Mouse (Mus musculus): ENCODE measurements around the gene Pkib. TPM values are rescaled to one million over a fixed set of nuclear protein-coding genes. Genes with fewer than 3 reads are reported as not detected.

The Pkib gene
- polyA plus RNA-seq, 1 experiment from 2014 or later = 3.6 TPM

DNA sequence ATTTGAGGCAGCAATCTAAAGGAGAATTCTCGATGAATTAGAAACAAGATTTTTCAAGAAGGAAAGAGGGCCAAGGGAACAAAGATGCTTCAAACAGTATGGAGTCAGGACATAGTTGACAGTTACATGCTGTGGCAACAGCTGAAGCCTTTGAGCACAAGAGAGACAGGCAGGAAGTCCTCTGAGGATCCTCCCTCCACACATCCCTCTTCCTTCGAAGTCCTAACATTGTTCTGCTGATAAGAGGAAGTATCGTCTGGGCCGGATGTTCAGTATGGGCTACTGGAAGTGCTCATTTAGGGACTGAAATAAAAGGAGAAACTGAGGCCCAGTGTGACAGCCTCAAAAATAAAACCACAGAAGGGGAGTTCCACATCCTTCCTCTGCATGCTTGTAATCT, 5.2 kb downstream of the Pkib start:
- H3K27ac ChIP-seq (replicated peaks; ENCODE audit: low read depth, low read length) = no peak overlapping the region
- H3K36me3 ChIP-seq (ENCODE audit: control insufficient read depth, insufficient read depth, low read length) = no peaks in the 10 kb centered on the region
- no peaks in the 10 kb centered on the region for H3K9me3 ChIP-seq (ENCODE audit: control insufficient read depth, low read length)
- no peak overlapping the region for H3K9ac ChIP-seq (replicated peaks; ENCODE audit: low read length)
- 83% methylated on average over 4 of the region's 4 CpGs for WGBS
- no peak for DNase-seq
- peaks cover 7% of the 10 kb centered on the region for H3K4me1 ChIP-seq (ENCODE audit: control insufficient read depth, insufficient read depth, low read length)
- H3K27me3 ChIP-seq (ENCODE audit: control insufficient read depth, insufficient read depth, low read length) = no peaks in the 10 kb centered on the region
- no peak overlapping the region for H3K4me3 ChIP-seq (replicated peaks; ENCODE audit: low read depth, low read length)
- no peak overlapping the region for H3K4me2 ChIP-seq (ENCODE audit: low read length)
- no peak for ATAC-seq (ENCODE audit: low FRiP score, low TSS enrichment)

DNA sequence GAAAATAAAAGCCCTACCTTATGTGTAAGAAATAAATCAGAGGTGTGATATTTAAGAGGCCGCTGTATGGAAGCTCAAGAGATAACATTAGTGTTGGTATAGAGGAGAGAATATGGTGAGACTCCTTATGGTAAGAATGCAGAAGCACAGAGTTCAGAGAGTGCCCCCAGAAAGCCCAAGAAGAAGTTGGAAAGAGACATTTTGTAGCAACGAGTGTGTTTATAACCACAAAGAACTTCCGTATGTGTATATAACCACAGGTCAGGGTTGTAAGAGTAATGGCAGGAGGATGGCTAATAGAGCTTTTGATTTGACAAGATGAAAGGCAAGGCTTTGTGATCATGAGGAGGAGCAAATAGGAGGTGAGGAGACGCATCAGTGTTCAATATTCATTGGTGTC, 6.5 kb downstream of the Pkib start:
- no peak overlapping the region for H3K4me3 ChIP-seq (replicated peaks; ENCODE audit: low read depth, low read length)
- H3K27ac ChIP-seq (replicated peaks; ENCODE audit: low read depth, low read length) = no peak overlapping the region
- DNase-seq (no peak), ATAC-seq (ENCODE audit: low FRiP score, low TSS enrichment) (no peak)
- H3K4me2 ChIP-seq (ENCODE audit: low read length) = no peak overlapping the region
- no peak overlapping the region for H3K9ac ChIP-seq (replicated peaks; ENCODE audit: low read length)
- no peaks in the 10 kb centered on the region for H3K27me3 ChIP-seq (ENCODE audit: control insufficient read depth, insufficient read depth, low read length)
- no peaks in the 10 kb centered on the region for H3K4me1 ChIP-seq (ENCODE audit: control insufficient read depth, insufficient read depth, low read length)
- no peaks in the 10 kb centered on the region for H3K36me3 ChIP-seq (ENCODE audit: control insufficient read depth, insufficient read depth, low read length)
- 85% methylated on average over 4 of the region's 4 CpGs for WGBS
- no peaks in the 10 kb centered on the region for H3K9me3 ChIP-seq (ENCODE audit: control insufficient read depth, low read length)

DNA sequence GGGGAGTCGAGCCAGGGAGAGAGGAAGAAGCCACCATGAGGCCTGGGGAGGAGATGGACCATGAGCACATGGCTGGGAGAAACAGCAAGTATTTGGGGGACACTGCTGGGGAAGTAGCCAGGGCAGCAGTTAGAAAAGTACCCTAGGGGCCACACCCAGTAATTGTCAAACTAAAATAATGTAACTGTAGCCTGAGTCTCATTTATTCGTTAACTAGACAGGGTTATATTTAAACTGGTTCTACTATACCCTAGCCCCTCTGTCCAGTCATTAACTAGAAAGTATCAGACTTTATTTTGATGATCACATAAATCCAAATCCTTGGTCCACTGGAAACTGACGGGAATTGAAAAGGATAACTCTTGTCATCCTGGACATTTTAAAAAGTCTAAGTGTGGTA, 7.8 kb downstream of the Pkib start:
- no peaks in the 10 kb centered on the region for H3K36me3 ChIP-seq (ENCODE audit: control insufficient read depth, insufficient read depth, low read length)
- WGBS = 77% methylated on average over 3 of the region's 3 CpGs
- DNase-seq (no peak), ATAC-seq (ENCODE audit: low FRiP score, low TSS enrichment) (no peak)
- no peak overlapping the region for H3K27ac ChIP-seq (replicated peaks; ENCODE audit: low read depth, low read length)
- H3K9ac ChIP-seq (replicated peaks; ENCODE audit: low read length) = no peak overlapping the region
- H3K9me3 ChIP-seq (ENCODE audit: control insufficient read depth, low read length) = no peaks in the 10 kb centered on the region
- H3K27me3 ChIP-seq (ENCODE audit: control insufficient read depth, insufficient read depth, low read length) = no peaks in the 10 kb centered on the region
- no peaks in the 10 kb centered on the region for H3K4me1 ChIP-seq (ENCODE audit: control insufficient read depth, insufficient read depth, low read length)
- no peak overlapping the region for H3K4me3 ChIP-seq (replicated peaks; ENCODE audit: low read depth, low read length)
- H3K4me2 ChIP-seq (ENCODE audit: low read length) = no peak overlapping the region

DNA sequence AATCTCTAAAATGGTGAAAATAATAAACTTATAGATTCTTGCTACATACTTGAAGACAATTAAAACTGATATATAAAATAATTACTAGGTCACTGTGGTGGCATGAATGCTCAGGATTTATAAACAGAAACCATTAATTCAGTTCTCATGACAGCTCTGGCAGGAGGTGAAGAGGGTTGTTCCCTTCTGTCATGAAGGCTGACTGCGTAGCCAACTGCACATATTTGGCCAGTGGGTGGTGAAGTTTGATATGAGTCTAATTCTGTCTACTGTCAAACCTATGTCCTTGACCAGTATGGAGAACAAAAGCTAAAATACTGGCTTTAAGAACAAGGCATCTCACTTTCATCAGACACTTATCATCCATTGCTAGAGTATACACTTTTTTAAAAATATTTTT, 21.5 kb downstream of the Pkib start:
- H3K36me3 ChIP-seq (ENCODE audit: control insufficient read depth, insufficient read depth, low read length) = no peaks in the 10 kb centered on the region
- WGBS = 87% methylated on average over 1 of the region's 1 CpGs
- H3K27ac ChIP-seq (replicated peaks; ENCODE audit: low read depth, low read length) = no peak overlapping the region
- H3K4me1 ChIP-seq (ENCODE audit: control insufficient read depth, insufficient read depth, low read length) = no peaks in the 10 kb centered on the region
- no peaks in the 10 kb centered on the region for H3K9me3 ChIP-seq (ENCODE audit: control insufficient read depth, low read length)
- DNase-seq (no peak), ATAC-seq (ENCODE audit: low FRiP score, low TSS enrichment) (no peak)
- H3K4me3 ChIP-seq (replicated peaks; ENCODE audit: low read depth, low read length) = no peak overlapping the region
- no peak overlapping the region for H3K4me2 ChIP-seq (ENCODE audit: low read length)
- no peak overlapping the region for H3K9ac ChIP-seq (replicated peaks; ENCODE audit: low read length)
- no peaks in the 10 kb centered on the region for H3K27me3 ChIP-seq (ENCODE audit: control insufficient read depth, insufficient read depth, low read length)

DNA sequence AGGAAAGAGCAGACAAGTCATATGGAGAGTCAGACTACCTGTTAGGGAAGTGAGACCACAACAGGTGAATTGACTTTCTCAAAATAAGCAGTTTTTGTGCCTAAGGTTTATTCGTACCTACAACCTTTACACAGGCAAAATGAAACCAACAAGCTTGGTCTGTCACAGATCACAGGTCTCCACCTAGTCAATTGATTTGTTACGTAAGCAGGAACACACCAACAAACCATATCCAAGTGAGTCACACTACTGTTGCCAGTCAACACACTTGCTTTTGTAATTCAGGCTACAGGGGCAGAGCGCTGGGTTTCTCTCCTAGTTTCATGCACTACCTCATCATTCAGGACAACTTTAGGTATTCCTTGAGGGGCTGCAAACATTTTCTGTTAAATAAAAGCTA, 28.7 kb downstream of the Pkib start:
- Histone ChIP-seq H3K9ac (replicated peaks; ENCODE audit: low read length) (no peak overlapping the region), H3K27me3 (ENCODE audit: control insufficient read depth, insufficient read depth, low read length) (no peaks in the 10 kb centered on the region), H3K4me2 (ENCODE audit: low read length) (no peak overlapping the region), H3K4me1 (ENCODE audit: control insufficient read depth, insufficient read depth, low read length) (no peaks in the 10 kb centered on the region), H3K9me3 (ENCODE audit: control insufficient read depth, low read length) (no peaks in the 10 kb centered on the region), H3K36me3 (ENCODE audit: control insufficient read depth, insufficient read depth, low read length) (no peaks in the 10 kb centered on the region), H3K27ac (replicated peaks; ENCODE audit: low read depth, low read length) (no peak overlapping the region), H3K4me3 (replicated peaks; ENCODE audit: low read depth, low read length) (no peak overlapping the region)
- 90% methylated on average over 3 of the region's 3 CpGs for WGBS
- no peak for DNase-seq
- ATAC-seq (ENCODE audit: low FRiP score, low TSS enrichment) = no peak

DNA sequence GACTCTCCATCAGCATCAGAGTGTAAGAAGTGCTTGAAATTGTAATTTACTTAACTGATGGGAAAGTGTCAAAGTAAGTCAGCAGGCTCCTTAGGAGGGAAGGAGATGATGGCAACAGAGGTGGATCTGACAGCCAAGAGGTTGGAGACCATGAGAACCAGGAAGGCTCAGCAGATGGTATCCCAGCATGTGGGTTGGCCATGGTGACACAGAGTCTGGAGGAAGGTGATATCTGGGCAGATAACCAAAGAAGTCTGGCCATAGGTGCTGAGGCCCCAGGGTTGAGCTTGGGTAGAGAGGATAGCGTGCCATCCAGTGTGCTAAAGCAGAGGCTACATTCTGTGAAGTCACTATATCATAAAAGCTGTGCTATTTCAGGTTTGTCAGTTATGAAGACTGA, 32.0 kb downstream of the Pkib start:
- Histone ChIP-seq H3K9me3 (ENCODE audit: control insufficient read depth, low read length) (no peaks in the 10 kb centered on the region), H3K36me3 (ENCODE audit: control insufficient read depth, insufficient read depth, low read length) (no peaks in the 10 kb centered on the region), H3K27me3 (ENCODE audit: control insufficient read depth, insufficient read depth, low read length) (no peaks in the 10 kb centered on the region), H3K4me2 (ENCODE audit: low read length) (no peak overlapping the region), H3K4me3 (replicated peaks; ENCODE audit: low read depth, low read length) (no peak overlapping the region), H3K9ac (replicated peaks; ENCODE audit: low read length) (no peak overlapping the region), H3K4me1 (ENCODE audit: control insufficient read depth, insufficient read depth, low read length) (no peaks in the 10 kb centered on the region), H3K27ac (replicated peaks; ENCODE audit: low read depth, low read length) (no peak overlapping the region)
- DNase-seq (no peak), ATAC-seq (ENCODE audit: low FRiP score, low TSS enrichment) (no peak)
- 88% methylated on average over 1 of the region's 1 CpGs for WGBS

DNA sequence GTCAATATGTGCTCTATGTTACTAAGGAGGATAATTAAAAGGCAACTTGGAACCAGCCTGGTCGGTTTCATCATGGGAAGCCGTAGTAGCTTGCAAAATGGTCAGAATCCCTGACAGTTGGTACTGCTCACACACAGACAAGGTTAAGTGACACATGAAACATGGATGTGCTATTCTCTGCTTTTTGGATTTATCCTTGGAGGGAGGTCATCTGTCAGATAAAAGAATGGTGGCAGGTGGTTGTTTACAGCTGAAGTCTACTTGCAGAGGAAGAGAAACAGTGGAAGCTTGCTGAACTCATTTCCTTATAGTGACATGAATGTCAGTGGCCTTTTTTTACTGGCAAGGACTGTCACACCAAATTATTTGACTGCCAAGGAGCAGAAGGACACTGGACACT, 32.5 kb downstream of the Pkib start:
- Histone ChIP-seq H3K4me2 (ENCODE audit: low read length) (no peak overlapping the region), H3K27me3 (ENCODE audit: control insufficient read depth, insufficient read depth, low read length) (no peaks in the 10 kb centered on the region), H3K4me3 (replicated peaks; ENCODE audit: low read depth, low read length) (no peak overlapping the region), H3K27ac (replicated peaks; ENCODE audit: low read depth, low read length) (no peak overlapping the region), H3K9me3 (ENCODE audit: control insufficient read depth, low read length) (no peaks in the 10 kb centered on the region), H3K4me1 (ENCODE audit: control insufficient read depth, insufficient read depth, low read length) (no peaks in the 10 kb centered on the region), H3K36me3 (ENCODE audit: control insufficient read depth, insufficient read depth, low read length) (no peaks in the 10 kb centered on the region), H3K9ac (replicated peaks; ENCODE audit: low read length) (no peak overlapping the region)
- DNase-seq = no peak
- 90% methylated on average over 2 of the region's 2 CpGs for WGBS
- no peak for ATAC-seq (ENCODE audit: low FRiP score, low TSS enrichment)

DNA sequence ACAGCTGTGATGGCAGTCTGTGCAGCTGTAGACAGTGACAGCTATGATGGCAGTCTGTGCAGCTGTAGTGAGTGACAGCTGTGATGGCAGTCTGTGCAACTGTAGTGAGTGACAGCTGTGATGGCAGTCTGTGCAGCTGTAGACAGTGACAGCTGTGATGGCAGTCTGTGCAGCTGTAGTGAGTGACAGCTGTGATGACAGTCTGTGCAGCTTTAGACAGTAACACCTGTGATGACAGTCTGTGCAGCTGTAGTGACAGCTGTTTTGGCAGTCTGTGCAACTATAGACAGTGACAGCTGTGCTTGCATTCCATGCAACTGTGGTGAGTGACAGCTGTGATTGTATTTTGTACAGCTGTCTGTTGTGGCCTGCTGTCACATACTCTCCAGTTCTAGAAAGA, 44.0 kb downstream of the Pkib start:
- no peak overlapping the region for H3K4me2 ChIP-seq (ENCODE audit: low read length)
- no peak overlapping the region for H3K9ac ChIP-seq (replicated peaks; ENCODE audit: low read length)
- no peak overlapping the region for H3K27ac ChIP-seq (replicated peaks; ENCODE audit: low read depth, low read length)
- ATAC-seq (ENCODE audit: low FRiP score, low TSS enrichment) (no peak), DNase-seq (peak; percentile 2)
- no peak overlapping the region for H3K4me3 ChIP-seq (replicated peaks; ENCODE audit: low read depth, low read length)
- H3K27me3 ChIP-seq (ENCODE audit: control insufficient read depth, insufficient read depth, low read length) = no peaks in the 10 kb centered on the region
- no peaks in the 10 kb centered on the region for H3K36me3 ChIP-seq (ENCODE audit: control insufficient read depth, insufficient read depth, low read length)
- H3K4me1 ChIP-seq (ENCODE audit: control insufficient read depth, insufficient read depth, low read length) = no peaks in the 10 kb centered on the region
- no peaks in the 10 kb centered on the region for H3K9me3 ChIP-seq (ENCODE audit: control insufficient read depth, low read length)

DNA sequence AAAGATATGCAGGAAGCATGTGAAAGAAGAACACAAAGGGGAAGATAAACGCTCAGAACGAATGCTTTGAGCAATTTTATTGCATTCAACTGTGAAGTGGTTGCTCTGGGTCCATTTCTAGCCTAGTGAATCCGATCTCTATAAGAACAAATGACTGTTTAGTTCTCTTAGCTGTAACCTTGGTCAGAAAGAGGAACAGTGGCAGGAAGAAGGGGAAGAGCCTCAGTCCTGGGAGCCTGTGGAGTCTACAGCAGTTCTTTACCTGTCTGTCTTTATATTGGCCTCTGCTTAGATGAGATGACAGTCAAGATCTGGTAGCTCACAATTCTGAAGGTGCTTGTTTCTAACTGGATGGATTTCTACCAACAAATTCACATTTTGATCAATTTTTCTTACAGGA, 56.2 kb downstream of the Pkib start:
- H3K9me3 ChIP-seq (ENCODE audit: control insufficient read depth, low read length) = no peaks in the 10 kb centered on the region
- H3K36me3 ChIP-seq (ENCODE audit: control insufficient read depth, insufficient read depth, low read length) = no peaks in the 10 kb centered on the region
- no peak overlapping the region for H3K27ac ChIP-seq (replicated peaks; ENCODE audit: low read depth, low read length)
- DNase-seq (no peak), ATAC-seq (ENCODE audit: low FRiP score, low TSS enrichment) (no peak)
- H3K27me3 ChIP-seq (ENCODE audit: control insufficient read depth, insufficient read depth, low read length) = no peaks in the 10 kb centered on the region
- no peak overlapping the region for H3K4me3 ChIP-seq (replicated peaks; ENCODE audit: low read depth, low read length)
- 82% methylated on average over 3 of the region's 3 CpGs for WGBS
- H3K4me2 ChIP-seq (ENCODE audit: low read length) = no peak overlapping the region
- H3K4me1 ChIP-seq (ENCODE audit: control insufficient read depth, insufficient read depth, low read length) = no peaks in the 10 kb centered on the region
- H3K9ac ChIP-seq (replicated peaks; ENCODE audit: low read length) = no peak overlapping the region

All from midbrain, embryonic 14.5 days (tissue).